Mouse (Mus musculus) forebrain, embryonic 11.5 days (tissue): ENCODE data around the gene Ggct. TPM values are rescaled to one million over a fixed set of nuclear protein-coding genes. Genes with fewer than 3 reads are reported as not detected.

ENCODE experiments used
- ATAC-seq: fragments of 200-750 bp; cut with Nextera tagmentation; replicated peaks from 2 replicates; pipeline ENCODE4 v1.8.0; 2017; ENCODE audit warnings: moderate TSS enrichment; ENCODE audit not compliant: low FRiP score
- DNase-seq: peaks from one replicate; pipeline ENCODE4 v3.0.0-alpha.2; 2017; ENCODE audit warnings: low spot score
- H3K27ac ChIP-seq: fragments of 300-500 bp; sonication (generic); 2 replicates; pipeline ENCODE4 v1.5.1; 2014; ENCODE audit warnings: low read depth, low read length
- H3K27me3 ChIP-seq: fragments of 300-500 bp; sonication (generic); 2 replicates; pipeline ENCODE4 v1.6.1; 2014; ENCODE audit warnings: mild to moderate bottlenecking, low read length, mixed read lengths; ENCODE audit not compliant: control insufficient read depth, insufficient read depth
- H3K36me3 ChIP-seq: fragments of 300-500 bp; sonication (generic); 2 replicates; pipeline ENCODE4 v1.6.1; 2014; ENCODE audit warnings: mild to moderate bottlenecking, low read length, moderate library complexity, mixed read lengths; ENCODE audit not compliant: control insufficient read depth, insufficient read depth
- H3K4me1 ChIP-seq: fragments of 300-500 bp; sonication (generic); replicated peaks from 2 replicates; pipeline ENCODE4 v1.6.1; 2014; ENCODE audit warnings: low read length, mixed read lengths; ENCODE audit not compliant: control insufficient read depth, insufficient read depth
- H3K4me2 ChIP-seq: fragments of 300-500 bp; sonication (generic); 2 replicates; pipeline ENCODE4 v1.6.1; 2014; ENCODE audit warnings: low read depth, mild to moderate bottlenecking, low read length, moderate library complexity, mixed read lengths; ENCODE audit not compliant: severe bottlenecking
- H3K4me3 ChIP-seq: fragments of 300-500 bp; sonication (generic); 2 replicates; pipeline ENCODE4 v1.5.1; 2014; ENCODE audit warnings: low read depth, low read length
- H3K9ac ChIP-seq: fragments of 300-500 bp; sonication (generic); 2 replicates; pipeline ENCODE4 v1.6.1; 2014; ENCODE audit warnings: low read length
- H3K9me3 ChIP-seq: fragments of 300-500 bp; sonication (generic); 2 replicates; pipeline ENCODE4 v1.6.1; 2016; ENCODE audit warnings: low read length, mixed read lengths; ENCODE audit not compliant: control insufficient read depth
- WGBS: fragments of 180-500 bp; shearing (Covaris S2); extraction: QIAGEN DNeasy Blood & Tissue Kit; methylation state at CpG from one replicate; pipeline ENCODE4 v1.1.7; 2014; 5-methylcytosine and 5-hydroxymethylcytosine counted together
- polyA plus RNA-seq: library from polyadenylated mRNA; unstranded; fragments of >200 nt; fragmentation: Nextera tagmentation; extraction: Ambion mirVana; gene quantifications from 2 replicates; pipeline ENCODE4 v1.2.1, GENCODE M21; 2014

The Ggct gene
- 6.8 and 8.6 TPM in 2 replicates for polyA plus RNA-seq

- under 1% methylated on average over 41 of the region's 41 CpGs for WGBS
- no peaks in the 10 kb centered on the region for H3K4me1 ChIP-seq
- ATAC-seq = peak; percentile 100
- H3K9me3 ChIP-seq = no peaks in the 10 kb centered on the region
- no peak within 1 kb of the TSS for H3K27ac ChIP-seq
- no peaks in the 10 kb centered on the region for H3K36me3 ChIP-seq
- no peaks in the 10 kb centered on the region for H3K27me3 ChIP-seq
- DNase-seq = peak; percentile 97
- H3K4me3 ChIP-seq = peak within 1 kb of the TSS; percentile 35
- peak within 1 kb of the TSS; percentile 59 for H3K4me2 ChIP-seq
- peak within 1 kb of the TSS; percentile 50 for H3K9ac ChIP-seq
Measured at GRCm38 (mm10) chr6:54992734-54993260, at the start of gene Ggct. Ggct (minus strand) TSS chr6:54992950.

DNA sequence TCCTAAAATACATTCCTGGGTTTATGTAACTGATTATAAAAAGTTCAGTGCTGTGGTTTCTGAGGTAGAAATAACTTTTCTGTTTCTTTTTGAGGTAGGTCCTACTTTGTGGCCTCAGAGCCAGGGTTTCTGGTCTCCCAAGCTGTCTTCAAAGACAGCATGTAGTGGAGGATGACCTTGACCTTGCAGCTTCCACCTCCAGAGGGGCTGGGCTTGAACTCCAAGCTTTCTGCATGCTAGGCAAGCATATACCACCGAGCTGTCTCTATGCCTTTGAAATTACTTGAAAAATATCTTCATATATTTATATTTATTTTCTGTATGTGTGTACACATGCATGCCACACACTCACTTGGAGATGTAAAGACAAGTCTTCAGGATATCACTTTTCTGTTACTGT lies 47.3 kb upstream of the Ggct start:
- Histone ChIP-seq H3K27me3 (no peaks in the 10 kb centered on the region), H3K36me3 (no peaks in the 10 kb centered on the region), H3K9ac (no peak overlapping the region), H3K4me2 (no peak overlapping the region), H3K9me3 (no peaks in the 10 kb centered on the region), H3K27ac (no peak overlapping the region), H3K4me3 (no peak overlapping the region), H3K4me1 (peaks cover 3% of the 10 kb centered on the region; the same call in 1 of the 2 replicates)
- ATAC-seq = no peak
- DNase-seq = no peak
- WGBS = 70% methylated on average over 1 of the region's 1 CpGs

DNA sequence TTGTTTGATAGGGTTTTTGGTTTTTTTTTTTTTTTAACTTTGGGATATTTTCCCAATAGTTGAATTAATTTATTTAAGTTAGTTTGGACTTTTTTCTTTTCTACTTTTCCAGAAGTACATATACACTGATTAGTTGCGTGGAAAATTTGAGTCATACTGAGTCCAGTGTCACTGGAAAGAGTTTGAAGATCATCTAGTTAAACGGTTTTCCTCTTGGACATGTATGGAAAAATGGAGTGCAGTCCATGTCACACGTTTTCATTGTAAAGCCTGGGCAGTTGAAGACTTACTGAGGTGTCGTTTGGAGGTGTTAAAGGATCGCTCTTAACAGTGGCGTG lies 46.7 kb upstream of the Ggct start:
- H3K27me3 ChIP-seq = no peaks in the 10 kb centered on the region
- H3K27ac ChIP-seq = no peak overlapping the region
- DNase-seq (no peak), ATAC-seq (no peak)
- H3K36me3 ChIP-seq = no peaks in the 10 kb centered on the region
- no peaks in the 10 kb centered on the region for H3K9me3 ChIP-seq
- H3K4me3 ChIP-seq = peak overlapping the region; percentile 93
- 83% methylated on average over 6 of the region's 6 CpGs for WGBS
- peak overlapping the region; percentile 71 for H3K4me2 ChIP-seq
- peak overlapping the region; percentile 94; the same call in 1 of the 2 replicates for H3K9ac ChIP-seq
- peaks cover 3% of the 10 kb centered on the region; the same call in 1 of the 2 replicates for H3K4me1 ChIP-seq

DNA sequence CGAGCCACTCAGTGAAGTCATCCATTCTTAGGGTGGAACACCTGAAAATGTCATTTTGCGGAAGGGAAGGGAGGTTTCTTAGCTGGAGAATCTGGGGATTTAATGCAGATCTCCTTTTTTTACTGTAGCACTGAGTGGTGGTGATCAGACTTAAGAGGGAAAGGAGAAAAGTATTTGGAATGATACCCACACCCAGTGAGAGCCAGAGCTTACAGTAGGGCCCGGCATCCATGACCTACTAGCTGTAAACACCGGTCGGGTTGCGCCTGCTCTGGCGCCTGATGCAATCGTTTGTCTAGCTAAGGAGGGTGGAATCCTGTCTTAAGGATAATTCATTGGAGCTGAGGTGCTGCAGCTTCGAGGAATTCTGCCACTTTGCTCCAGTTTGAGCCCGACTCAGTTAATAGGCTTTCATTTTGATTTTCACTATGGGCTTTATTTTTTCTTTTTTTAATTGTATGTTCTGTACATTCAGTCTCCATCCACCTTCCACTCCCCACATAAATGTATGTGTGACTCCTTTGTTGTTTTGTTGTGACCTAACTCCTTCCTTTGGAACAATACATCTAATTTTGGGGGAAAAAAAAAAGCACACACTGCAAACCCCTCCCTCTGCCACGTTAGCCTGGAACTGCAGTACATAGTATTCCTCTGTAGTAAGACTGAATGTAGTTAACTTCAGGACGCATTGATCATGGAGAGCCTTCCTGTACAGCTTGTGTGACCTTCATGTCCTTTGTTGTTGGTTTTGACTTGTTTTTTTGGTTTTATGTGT lies 46.1 kb upstream of the Ggct start:
- DNase-seq (no peak), ATAC-seq (no peak)
- peak overlapping the region; percentile 93 for H3K27ac ChIP-seq

GRCm38 (mm10) chr6:55037799-55038670 lies 45.3 kb upstream of the Ggct start, which contains the start of gene Gars:
Gars (plus strand) TSS chr6:55038007.
- ATAC-seq (peak; percentile 97), DNase-seq (peak; percentile 92)
- no peaks in the 10 kb centered on the region for H3K9me3 ChIP-seq
- peak within 1 kb of the TSS; percentile 94 for H3K9ac ChIP-seq
- peak within 1 kb of the TSS; percentile 71 for H3K4me2 ChIP-seq
- no peaks in the 10 kb centered on the region for H3K36me3 ChIP-seq
- WGBS = under 1% methylated on average over 87 of the region's 87 CpGs
- H3K27ac ChIP-seq = peak within 1 kb of the TSS; percentile 93
- peaks cover 3% of the 10 kb centered on the region; the same call in 1 of the 2 replicates for H3K4me1 ChIP-seq
- no peaks in the 10 kb centered on the region for H3K27me3 ChIP-seq
- peak within 1 kb of the TSS; percentile 93 for H3K4me3 ChIP-seq

More for the DNA sequence above, 46.1 kb upstream of the Ggct start:
- Histone ChIP-seq H3K9ac (peak overlapping the region; percentile 94), H3K4me2 (peak overlapping the region; percentile 71), H3K27me3 (no peaks in the 10 kb centered on the region), H3K36me3 (no peaks in the 10 kb centered on the region), H3K4me3 (peak overlapping the region; percentile 93), H3K9me3 (no peaks in the 10 kb centered on the region), H3K4me1 (peaks cover 3% of the 10 kb centered on the region; the same call in 1 of the 2 replicates)
- 4% methylated on average over 12 of the region's 12 CpGs for WGBS

DNA sequence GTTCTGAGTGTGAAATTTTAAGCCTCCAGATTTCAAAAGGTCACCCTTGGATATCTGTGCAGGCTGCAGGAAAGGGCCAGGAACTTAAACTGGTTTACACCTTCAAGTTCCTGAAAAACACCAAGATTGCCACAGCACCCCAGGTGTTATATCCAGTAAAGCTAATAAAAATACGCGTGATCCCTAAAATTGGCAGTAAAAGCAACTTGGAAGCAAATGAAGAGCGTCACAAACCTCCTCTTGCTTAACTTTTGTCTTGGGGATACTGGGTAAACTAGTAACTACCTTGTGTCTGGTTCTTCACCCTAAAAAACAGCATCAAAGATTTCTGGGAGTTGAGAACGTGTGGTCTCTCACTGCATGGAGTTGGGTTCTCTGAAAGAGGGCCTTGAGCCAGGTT lies 44.0 kb upstream of the Ggct start:
- ATAC-seq = no peak
- H3K36me3 ChIP-seq = no peaks in the 10 kb centered on the region
- WGBS = 91% methylated on average over 4 of the region's 4 CpGs
- peaks cover 3% of the 10 kb centered on the region; the same call in 1 of the 2 replicates for H3K4me1 ChIP-seq
- H3K4me2 ChIP-seq = no peak overlapping the region
- H3K4me3 ChIP-seq = no peak overlapping the region
- no peaks in the 10 kb centered on the region for H3K27me3 ChIP-seq
- no peak for DNase-seq
- no peak overlapping the region for H3K9ac ChIP-seq
- no peaks in the 10 kb centered on the region for H3K9me3 ChIP-seq
- H3K27ac ChIP-seq = no peak overlapping the region

- Histone ChIP-seq H3K9me3 (no peaks in the 10 kb centered on the region), H3K9ac (no peak overlapping the region), H3K27ac (no peak overlapping the region), H3K27me3 (no peaks in the 10 kb centered on the region), H3K4me1 (no peaks in the 10 kb centered on the region), H3K4me3 (no peak overlapping the region), H3K4me2 (no peak overlapping the region), H3K36me3 (no peaks in the 10 kb centered on the region)
- DNase-seq (no peak), ATAC-seq (no peak)
- WGBS = 77% methylated on average over 2 of the region's 2 CpGs
Measured at GRCm38 (mm10) chr6:55027642-55028041, 34.9 kb upstream of the Ggct start.

- H3K4me1 ChIP-seq = no peaks in the 10 kb centered on the region
- H3K4me2 ChIP-seq = no peak overlapping the region
- H3K4me3 ChIP-seq = no peak overlapping the region
- no peaks in the 10 kb centered on the region for H3K36me3 ChIP-seq
- no peak overlapping the region for H3K27ac ChIP-seq
- no peaks in the 10 kb centered on the region for H3K9me3 ChIP-seq
- H3K27me3 ChIP-seq = no peaks in the 10 kb centered on the region
- ATAC-seq (no peak), DNase-seq (no peak)
- H3K9ac ChIP-seq = no peak overlapping the region
- WGBS = 83% methylated on average over 7 of the region's 7 CpGs
Measured at GRCm38 (mm10) chr6:55021806-55022205, 29.1 kb upstream of the Ggct start.
